Mouse (Mus musculus) C2C12 (cell line): ENCODE measurements around the gene Bhlha15. TPM values are rescaled to one million over a fixed set of nuclear protein-coding genes. Genes with fewer than 3 reads are reported as not detected.

Experiments used
- H3K27me3 ChIP-seq: one replicate; pipeline ENCODE4 v1.6.1; 2011; ENCODE audit not compliant: control insufficient read depth, insufficient read depth, insufficient read length
- H3K36me3 ChIP-seq: one replicate; pipeline ENCODE4 v1.6.1; 2011; ENCODE audit not compliant: control insufficient read depth, insufficient read depth
- H3K4me3 ChIP-seq: one replicate; pipeline ENCODE4 v1.5.1; 2011; ENCODE audit warnings: mild to moderate bottlenecking, control low read depth; ENCODE audit not compliant: poor library complexity, insufficient read depth, severe bottlenecking
- H3K79me2 ChIP-seq: one replicate; pipeline ENCODE4 v1.6.1; 2011; ENCODE audit not compliant: control insufficient read depth, insufficient read depth
- H3K79me3 ChIP-seq: one replicate; pipeline ENCODE4 v1.6.1; 2011; ENCODE audit warnings: low read depth, control low read depth
- H3ac ChIP-seq: one replicate; pipeline ENCODE3; 2011; ENCODE audit warnings: low read depth; ENCODE audit not compliant: control insufficient read depth, insufficient read length
- CEBPB ChIP-seq: IDR thresholded peaks from one replicate; pipeline ENCODE4 v1.6.1; 2011; ENCODE audit warnings: low read depth, mild to moderate bottlenecking, control low read depth, moderate library complexity
- CTCF ChIP-seq: IDR thresholded peaks from one replicate; pipeline ENCODE4 v1.5.1; 2011; ENCODE audit not compliant: control insufficient read depth, insufficient read depth, insufficient read length
- FOSL1 ChIP-seq: IDR thresholded peaks from one replicate; pipeline ENCODE4 v1.8.0; 2011; ENCODE audit warnings: mild to moderate bottlenecking, low read length; ENCODE audit not compliant: poor library complexity, insufficient read depth, severe bottlenecking
- MAX ChIP-seq: IDR thresholded peaks from one replicate; pipeline ENCODE4 v1.6.1; 2011; ENCODE audit warnings: mild to moderate bottlenecking, control low read depth
- MYOD1 ChIP-seq: IDR thresholded peaks from one replicate; pipeline ENCODE4 v1.6.1; 2011; ENCODE audit warnings: low read depth; ENCODE audit not compliant: control insufficient read depth, insufficient read length
- MYOG ChIP-seq: IDR thresholded peaks from one replicate; pipeline ENCODE4 v1.6.1; 2011; ENCODE audit not compliant: control insufficient read depth, insufficient read length; ENCODE audit errors: extremely low read depth
- USF1 ChIP-seq: IDR thresholded peaks from one replicate; pipeline ENCODE4 v1.6.1; 2011; ENCODE audit warnings: low read depth, mild to moderate bottlenecking, control low read depth, moderate library complexity
- polyA plus RNA-seq: library from polyadenylated mRNA; unstranded; fragments of >200 nt; fragmentation: generic; extraction: Trizol; gene quantifications from one replicate; pipeline ENCODE4 v1.2.1, GENCODE M21; 2012; ENCODE audit warnings: missing spikeins

Gene Bhlha15
- polyA plus RNA-seq, 1 experiment = not detected

DNA sequence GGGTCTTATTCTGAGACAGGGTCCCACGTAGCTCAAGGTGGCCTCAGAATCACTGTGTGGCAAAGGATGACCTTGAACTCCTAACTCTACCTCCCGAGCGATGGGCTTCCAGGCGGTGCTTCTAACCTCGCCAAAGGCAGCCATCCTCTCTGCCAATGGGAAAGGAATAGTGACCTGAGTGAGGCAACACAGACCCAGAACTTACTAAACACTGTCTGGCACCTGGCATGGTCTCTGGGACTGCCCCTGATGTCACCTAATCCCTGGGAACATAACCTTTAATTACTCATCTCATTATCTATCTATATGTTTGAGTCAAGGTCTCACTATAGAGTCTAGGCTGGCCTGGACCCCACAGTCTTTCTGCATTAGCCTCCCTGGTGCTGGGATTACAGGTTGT is 29.9 kb downstream of the Bhlha15 start:
- H3K36me3 ChIP-seq = no peaks in the 10 kb centered on the region
- no peaks in the 10 kb centered on the region for H3K27me3 ChIP-seq
- H3K4me3 ChIP-seq = no peak overlapping the region
- no peak for TF ChIP-seq MAX
- no peak for TF ChIP-seq FOSL1
- no peaks in the 10 kb centered on the region for H3K79me2 ChIP-seq
- H3K79me3 ChIP-seq = no peaks in the 10 kb centered on the region
- H3ac ChIP-seq = no peak overlapping the region

- Histone ChIP-seq H3K79me3 (no peaks in the 10 kb centered on the region), H3K27me3 (no peaks in the 10 kb centered on the region), H3K36me3 (no peaks in the 10 kb centered on the region), H3K79me2 (no peaks in the 10 kb centered on the region), H3ac (no peak overlapping the region), H3K4me3 (no peak overlapping the region)
- TF ChIP-seq MAX = no peak
- no peak for TF ChIP-seq MYOG
- no peak for TF ChIP-seq CTCF
- TF ChIP-seq CEBPB = no peak
- TF ChIP-seq MYOD1 = no peak
- TF ChIP-seq USF1 = peak; percentile 55
- TF ChIP-seq FOSL1 = no peak
Observed at GRCm38 (mm10) chr5:144221305-144221704, 31.2 kb downstream of the Bhlha15 start.

DNA sequence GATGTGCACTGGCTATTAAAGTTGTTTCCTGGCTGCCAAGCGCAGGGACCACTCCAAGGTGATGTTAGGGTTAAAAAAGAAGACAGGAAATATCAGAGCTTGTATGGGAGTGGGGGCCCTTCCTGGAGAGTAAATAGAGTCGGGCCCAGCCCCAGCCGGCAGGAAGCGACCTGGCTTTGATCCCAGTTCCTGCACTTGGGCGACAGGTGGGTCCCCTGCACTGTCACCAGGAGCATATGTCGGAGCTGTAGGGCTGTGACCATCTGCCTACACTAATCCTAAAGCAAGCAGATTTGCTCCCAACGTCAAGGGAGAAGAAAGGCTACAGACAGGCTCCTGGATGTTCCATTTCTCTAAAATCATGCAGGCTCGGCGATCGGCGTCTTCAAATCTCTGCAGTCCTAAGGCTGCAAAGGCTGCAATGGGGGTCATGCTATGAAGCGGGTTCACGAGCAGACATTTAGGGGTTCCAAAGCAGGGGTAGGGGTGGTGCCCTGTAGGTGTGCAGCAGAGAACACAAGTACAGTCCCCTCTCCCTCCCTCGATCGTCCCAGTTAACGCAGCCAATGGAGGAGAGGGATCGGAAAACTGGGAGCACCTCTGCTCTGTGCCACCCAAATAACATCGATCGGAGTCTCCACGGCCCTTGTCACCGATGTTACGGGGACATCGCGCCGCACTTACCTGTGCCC is 32.9 kb downstream of the Bhlha15 start:
- Histone ChIP-seq H3K36me3 (no peaks in the 10 kb centered on the region), H3K79me3 (no peaks in the 10 kb centered on the region), H3K79me2 (no peaks in the 10 kb centered on the region), H3K27me3 (no peaks in the 10 kb centered on the region), H3K4me3 (peak overlapping the region; percentile 45), H3ac (peak overlapping the region; percentile 68)
- TF ChIP-seq MYOG (no peak), FOSL1 (no peak), CTCF (no peak), CEBPB (no peak), MYOD1 (no peak), MAX (no peak), USF1 (no peak)

DNA sequence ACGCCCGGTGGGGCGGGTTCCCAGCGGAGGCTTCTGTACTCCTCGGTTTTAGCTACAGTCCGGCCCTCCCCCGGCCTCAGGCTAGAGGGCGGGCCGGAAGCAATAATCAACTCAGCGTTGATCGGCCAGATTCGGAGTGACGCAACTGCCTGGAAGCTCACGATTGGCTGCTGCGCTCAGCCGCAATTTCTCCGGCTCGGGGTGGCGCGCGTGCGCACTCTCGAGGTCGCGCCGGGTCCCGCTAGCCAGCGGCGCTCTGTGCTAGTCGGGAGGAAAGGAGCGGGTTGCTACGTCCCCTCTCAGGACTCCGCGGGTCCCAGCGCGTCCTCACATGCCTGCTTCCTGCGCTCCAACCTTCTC is 33.4 kb downstream of the Bhlha15 start, which contains the start of gene Tecpr1:
TSS of gene Tecpr1 (minus strand) at position 113 of the 360 bp plus-strand sequence.
- no peak for TF ChIP-seq MAX
- no peak for TF ChIP-seq CTCF
- TF ChIP-seq CEBPB = peak; percentile 38
- no peak for TF ChIP-seq MYOG
- no peaks in the 10 kb centered on the region for H3K27me3 ChIP-seq

DNA sequence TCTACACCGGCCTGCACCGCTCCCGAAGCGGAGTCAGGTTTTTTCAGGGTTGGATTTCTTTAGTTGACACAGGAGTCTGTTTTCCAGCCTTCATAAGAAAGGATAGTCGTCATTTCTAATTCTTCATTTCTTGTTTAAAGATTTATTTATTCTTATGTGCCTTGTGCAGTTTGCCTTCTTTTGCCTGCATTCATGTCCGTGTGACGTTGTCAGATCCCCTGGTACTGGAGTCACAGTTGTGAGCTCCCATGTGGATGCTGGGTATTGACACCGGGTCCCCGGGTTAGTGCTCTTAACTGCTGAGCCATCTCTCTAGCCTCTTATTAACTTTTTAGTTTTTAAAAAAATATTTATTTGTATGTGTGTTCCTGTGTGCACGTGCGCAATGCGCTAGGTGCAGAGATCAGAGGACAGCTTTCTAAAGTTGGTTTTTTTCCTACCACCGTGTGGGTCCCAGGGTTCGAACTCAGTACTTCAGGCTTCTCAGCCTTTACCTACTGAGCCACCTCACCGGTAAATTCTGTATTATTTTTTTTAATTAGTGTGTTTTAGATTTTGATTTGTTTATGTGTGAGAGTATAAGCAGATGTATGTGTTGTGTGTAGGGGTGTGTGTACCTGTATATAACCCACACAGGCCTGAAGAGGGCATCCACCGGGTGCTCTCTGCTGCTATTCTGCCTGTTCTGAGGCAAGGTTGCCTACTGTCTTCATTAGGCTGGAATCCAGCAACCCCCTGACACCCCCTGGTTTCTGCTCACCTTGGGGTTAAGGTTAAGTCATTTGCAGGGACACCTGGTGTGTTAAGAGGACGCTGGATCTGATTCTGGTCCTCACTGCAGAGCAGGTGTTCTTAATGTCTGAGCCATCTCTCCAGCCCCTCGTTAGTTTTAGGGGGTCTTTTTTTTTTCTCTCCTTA is 34.1 kb downstream of the Bhlha15 start:
- no peaks in the 10 kb centered on the region for H3K27me3 ChIP-seq
- no peak for TF ChIP-seq FOSL1
- no peak for TF ChIP-seq MYOG
- no peak for TF ChIP-seq MYOD1

More for the DNA sequence above, 33.4 kb downstream of the Bhlha15 start, which contains the start of gene Tecpr1:
- no peaks in the 10 kb centered on the region for H3K79me3 ChIP-seq
- peak within 1 kb of the TSS; percentile 98 for H3ac ChIP-seq
- peak within 1 kb of the TSS; percentile 45 for H3K4me3 ChIP-seq
- H3K79me2 ChIP-seq = no peaks in the 10 kb centered on the region
- no peaks in the 10 kb centered on the region for H3K36me3 ChIP-seq

DNA sequence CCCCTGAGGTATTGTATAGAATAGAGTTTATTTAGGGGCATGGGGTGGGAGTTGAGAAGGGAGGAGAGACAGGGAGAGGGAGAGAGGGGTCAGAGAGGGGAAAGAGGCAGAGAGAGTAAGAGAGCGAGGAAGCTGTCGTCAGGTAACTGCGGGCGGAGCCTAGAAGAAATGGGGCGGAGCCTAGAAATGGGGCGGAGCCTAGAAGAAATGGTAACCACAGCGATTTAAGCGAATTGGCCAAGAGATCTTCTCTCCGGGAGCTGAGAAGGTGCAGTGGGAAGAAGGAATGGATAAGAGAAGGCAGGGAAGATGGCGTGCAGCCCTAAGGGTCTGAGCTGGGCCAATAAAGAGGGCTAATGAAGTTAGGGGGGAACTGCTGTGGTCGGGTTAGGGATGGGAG is 36.1 kb downstream of the Bhlha15 start:
- Histone ChIP-seq H3K79me2 (no peaks in the 10 kb centered on the region), H3K27me3 (no peaks in the 10 kb centered on the region), H3K4me3 (no peak overlapping the region)

More for the DNA sequence above, 34.1 kb downstream of the Bhlha15 start:
- Histone ChIP-seq H3K36me3 (no peaks in the 10 kb centered on the region), H3ac (peak overlapping the region; percentile 98), H3K79me3 (no peaks in the 10 kb centered on the region), H3K4me3 (peak overlapping the region; percentile 45), H3K79me2 (no peaks in the 10 kb centered on the region)

More for the DNA sequence above, 36.1 kb downstream of the Bhlha15 start:
- TF ChIP-seq FOSL1 (no peak), CEBPB (no peak), MAX (no peak), CTCF (no peak), USF1 (no peak), MYOG (no peak), MYOD1 (no peak)
- no peak overlapping the region for H3ac ChIP-seq
- H3K79me3 ChIP-seq = no peaks in the 10 kb centered on the region
- no peaks in the 10 kb centered on the region for H3K36me3 ChIP-seq
